Mouse (Mus musculus) C3H10T1/2 (cell line): ENCODE results near the gene Fli1. TPM values are rescaled to one million over a fixed set of nuclear protein-coding genes. Genes with fewer than 3 reads are reported as not detected.

Experiments used
- polyA plus RNA-seq, 2 experiments: library from polyadenylated mRNA; unstranded; fragments of >200 nt; fragmentation: generic; extraction: Trizol; gene quantifications; one replicate each; pipeline ENCODE4 v1.2.1; 2012; ENCODE audit warnings: missing spikeins in 2 of 2

Gene Fli1
- under 1 TPM; 0.06 to 0.40 TPM for polyA plus RNA-seq

DNA sequence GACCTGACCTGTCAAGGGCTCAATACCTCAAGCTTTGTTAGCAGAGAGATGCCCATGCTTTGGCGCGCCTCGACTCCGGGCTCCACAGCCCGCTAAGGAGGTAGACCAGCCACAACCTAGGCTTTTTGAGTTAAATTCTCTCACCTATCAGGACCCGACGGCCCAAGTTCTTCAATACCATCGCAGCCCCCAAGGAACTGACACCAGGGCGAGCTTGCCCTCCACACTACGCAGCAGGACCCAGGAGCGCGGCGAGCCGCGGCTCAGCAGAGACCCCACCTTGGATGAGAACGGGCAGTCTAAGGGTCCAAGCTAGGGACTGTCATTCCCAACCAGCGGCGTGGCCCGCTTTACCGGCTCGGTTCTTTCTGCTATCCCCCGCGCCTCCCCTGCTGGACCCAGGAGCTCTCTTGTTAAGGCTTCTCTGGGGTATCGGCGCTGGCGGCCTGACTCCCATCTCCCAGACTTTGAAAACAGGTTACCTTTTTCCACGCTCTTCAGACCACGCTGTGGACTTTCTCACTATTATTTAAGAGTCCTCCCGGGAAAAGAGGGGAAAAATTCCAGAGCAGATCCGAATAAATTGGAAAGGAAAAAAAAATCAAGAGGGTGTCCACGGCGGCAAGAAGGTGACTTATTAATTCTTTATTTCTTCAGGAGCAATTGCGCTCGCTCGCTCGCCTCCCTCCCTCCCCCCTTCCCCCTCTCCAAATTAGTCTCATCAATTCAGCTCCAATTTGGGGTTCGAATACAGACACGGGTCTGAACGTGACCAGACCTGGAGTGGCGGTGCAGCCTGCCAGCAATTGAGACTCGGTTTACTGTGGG lies at the start of gene Fli1:
Gene Fli1, minus strand, starts transcription at position 650 of the 828 bp plus-strand sequence.

Other genes with a start within 250 kb of the Fli1 start
- gene Kcnj5, start 198.5 kb downstream of the Fli1 start, polyA plus RNA-seq = not detected
- not detected for gene Kcnj1, start 170.4 kb downstream of the Fli1 start, polyA plus RNA-seq
- gene Ets1, start 93.4 kb upstream of the Fli1 start, polyA plus RNA-seq = 1 to 10 TPM; 2.7 to 3.3 TPM